ENCODE assay signal across 8 mouse cellular contexts in genomic region chr13:67194340-67194894, GRCm38 (mm10). TPM values are rescaled to one million over a fixed set of nuclear protein-coding genes. Genes with fewer than 3 reads are reported as not detected.
DNase-seq lines count a peak whose midpoint lies in the region; ATAC-seq and TF ChIP-seq lines count a peak whose summit lies in the region.

Zfp455 (plus strand) TSS chr13:67194506.

- peak; percentile 93 for ATAC-seq in embryonic facial prominence, embryonic 14.5 days (ENCODE audit: low read depth)
- ATAC-seq in heart, embryonic 11.5 days (replicated peaks; ENCODE audit: insufficient number of reproducible peaks, low FRiP score, low TSS enrichment) = peak; percentile 74
- ATAC-seq in kidney, embryonic 15.5 days (replicated peaks; ENCODE audit: low FRiP score) = peak; percentile 95
- peak; percentile 81 for ATAC-seq in limb, embryonic 15.5 days (ENCODE audit: insufficient number of reproducible peaks, low FRiP score, low TSS enrichment, low read depth)
- peak; percentile 93 for ATAC-seq in midbrain, postnatal 0 days (ENCODE audit: low FRiP score)

- H3K9me3 ChIP-seq in embryonic facial prominence, embryonic 14.5 days (ENCODE audit: control insufficient read depth, low read length) = no peaks in the 10 kb centered on the region
- H3K9me3 ChIP-seq in heart, embryonic 11.5 days (replicated peaks; ENCODE audit: control insufficient read depth, low read length) = no peaks in the 10 kb centered on the region
- no peaks in the 10 kb centered on the region for H3K9me3 ChIP-seq in kidney, embryonic 15.5 days (replicated peaks)
- no peaks in the 10 kb centered on the region for H3K9me3 ChIP-seq in limb, embryonic 15.5 days
- no peaks in the 10 kb centered on the region for H3K9me3 ChIP-seq in midbrain, postnatal 0 days (ENCODE audit: low read length)

- H3K27me3 ChIP-seq in embryonic facial prominence, embryonic 14.5 days (replicated peaks; ENCODE audit: control insufficient read depth, insufficient read depth, low read length) = no peaks in the 10 kb centered on the region
- H3K27me3 ChIP-seq in heart, embryonic 11.5 days (ENCODE audit: control insufficient read depth, insufficient read depth, low read length) = no peaks in the 10 kb centered on the region
- H3K27me3 ChIP-seq in kidney, embryonic 15.5 days = no peaks in the 10 kb centered on the region
- H3K27me3 ChIP-seq in limb, embryonic 15.5 days = no peaks in the 10 kb centered on the region
- no peaks in the 10 kb centered on the region for H3K27me3 ChIP-seq in midbrain, postnatal 0 days (ENCODE audit: insufficient read depth, low read length)
- no peaks in the 10 kb centered on the region for H3K27me3 ChIP-seq in splenic B cell, adult 2 months (ENCODE audit: control insufficient read depth, insufficient read depth, low read length, poor library complexity, severe bottlenecking)

- no peaks in the 10 kb centered on the region for H3K36me3 ChIP-seq in embryonic facial prominence, embryonic 14.5 days (ENCODE audit: control insufficient read depth, insufficient read depth, low read length)
- no peaks in the 10 kb centered on the region for H3K36me3 ChIP-seq in heart, embryonic 11.5 days (ENCODE audit: control insufficient read depth, insufficient read depth, low read length)
- H3K36me3 ChIP-seq in kidney, embryonic 15.5 days = no peaks in the 10 kb centered on the region
- no peaks in the 10 kb centered on the region for H3K36me3 ChIP-seq in limb, embryonic 15.5 days
- H3K36me3 ChIP-seq in midbrain, postnatal 0 days (ENCODE audit: insufficient read depth, low read length) = no peaks in the 10 kb centered on the region
- no peaks in the 10 kb centered on the region for H3K36me3 ChIP-seq in splenic B cell, adult 2 months (ENCODE audit: control insufficient read depth, insufficient read depth, low read length, poor library complexity, severe bottlenecking)

- 0 out of 2 replicates have a peak within 1 kb of the TSS, but pooled peaks have one; percentile 56 for H3K27ac ChIP-seq in embryonic facial prominence, embryonic 14.5 days (replicated peaks; ENCODE audit: low read depth, low read length)
- H3K27ac ChIP-seq in heart, embryonic 11.5 days (ENCODE audit: low read depth, low read length) = no peak within 1 kb of the TSS
- peak within 1 kb of the TSS; percentile 54; the same call in 1 of the 2 replicates for H3K27ac ChIP-seq in kidney, embryonic 15.5 days
- H3K27ac ChIP-seq in limb, embryonic 15.5 days = peak within 1 kb of the TSS; percentile 67; the same call in 1 of the 2 replicates
- no peak within 1 kb of the TSS for H3K27ac ChIP-seq in midbrain, postnatal 0 days (ENCODE audit: low read depth, low read length)

- peak within 1 kb of the TSS; percentile 74 for H3K9ac ChIP-seq in embryonic facial prominence, embryonic 14.5 days (ENCODE audit: low read depth, low read length)
- peak within 1 kb of the TSS; percentile 79 for H3K9ac ChIP-seq in heart, embryonic 11.5 days (ENCODE audit: low read depth, low read length)
- H3K9ac ChIP-seq in kidney, embryonic 15.5 days = peak within 1 kb of the TSS; percentile 66
- peak within 1 kb of the TSS; percentile 64 for H3K9ac ChIP-seq in limb, embryonic 15.5 days
- H3K9ac ChIP-seq in midbrain, postnatal 0 days (replicated peaks; ENCODE audit: low read length, poor library complexity, severe bottlenecking) = peak within 1 kb of the TSS; percentile 68

- peak within 1 kb of the TSS; percentile 66 for H3K4me3 ChIP-seq in embryonic facial prominence, embryonic 14.5 days (ENCODE audit: low read depth, low read length)
- H3K4me3 ChIP-seq in heart, embryonic 11.5 days (ENCODE audit: low read depth, low read length) = peak within 1 kb of the TSS; percentile 74
- peak within 1 kb of the TSS; percentile 75 for H3K4me3 ChIP-seq in kidney, embryonic 15.5 days (replicated peaks)
- H3K4me3 ChIP-seq in limb, embryonic 15.5 days = peak within 1 kb of the TSS; percentile 70
- peak within 1 kb of the TSS; percentile 68 for H3K4me3 ChIP-seq in midbrain, postnatal 0 days (ENCODE audit: low read depth, low read length)

- TF ChIP-seq CTCF in midbrain, postnatal 0 days (IDR thresholded peaks at IDR 0.05) = no peak

- H3K4me2 ChIP-seq in embryonic facial prominence, embryonic 14.5 days (ENCODE audit: low read depth, low read length) = peak within 1 kb of the TSS; percentile 63
- peak within 1 kb of the TSS; percentile 74 for H3K4me2 ChIP-seq in heart, embryonic 11.5 days
- H3K4me2 ChIP-seq in kidney, embryonic 15.5 days = peak within 1 kb of the TSS; percentile 60
- H3K4me2 ChIP-seq in limb, embryonic 15.5 days = peak within 1 kb of the TSS; percentile 73
- peak within 1 kb of the TSS; percentile 71 for H3K4me2 ChIP-seq in midbrain, postnatal 0 days (ENCODE audit: low read depth, low read length, poor library complexity, severe bottlenecking)

- WGBS in embryonic facial prominence, embryonic 14.5 days = under 1% methylated on average over 13 of the region's 13 CpGs
- 4% methylated on average over 13 of the region's 13 CpGs for WGBS in heart, embryonic 11.5 days (ENCODE audit: insufficient replicate concordance)
- WGBS in kidney, embryonic 15.5 days = 5% methylated on average over 13 of the region's 13 CpGs
- under 1% methylated on average over 13 of the region's 13 CpGs for WGBS in limb, embryonic 15.5 days
- under 1% methylated on average over 13 of the region's 13 CpGs for WGBS in midbrain, postnatal 0 days

- peak; percentile 82 for DNase-seq in A20 (ENCODE audit: low read depth, low spot score)
- peak; percentile 54 to 64 for DNase-seq in adrenal gland, postnatal 36 days
- peak; percentile 90 for DNase-seq in embryonic facial prominence, embryonic 14.5 days (ENCODE audit: low spot score)
- DNase-seq in midbrain, postnatal 0 days (ENCODE audit: low spot score) = peak; percentile 86
- DNase-seq in splenic B cell, adult 2 months (ENCODE audit: low read depth, low spot score) = peak; percentile 85

- no peaks in the 10 kb centered on the region for H3K4me1 ChIP-seq in embryonic facial prominence, embryonic 14.5 days (ENCODE audit: control insufficient read depth, insufficient read depth, low read length)
- no peaks in the 10 kb centered on the region for H3K4me1 ChIP-seq in heart, embryonic 11.5 days (ENCODE audit: control insufficient read depth, insufficient read depth, low read length)
- peaks cover 5% of the 10 kb centered on the region; the same call in 1 of the 2 replicates for H3K4me1 ChIP-seq in kidney, embryonic 15.5 days
- H3K4me1 ChIP-seq in limb, embryonic 15.5 days = peaks cover 5% of the 10 kb centered on the region; the same call in 1 of the 2 replicates
- H3K4me1 ChIP-seq in midbrain, postnatal 0 days (ENCODE audit: insufficient read depth, low read length) = 0 out of 2 replicates have a peak, but pooled peaks cover 3% of the 10 kb centered on the region

RNA-seq across cellular contexts. Expression of gene Zfp455, which starts in this region (rescaled TPM):
- 1 to 10 TPM; 1.4 to 2.9 TPM for total RNA-seq in adrenal gland, postnatal 36 days (2021)
- 1.4 and 1.8 TPM in 2 replicates for polyA plus RNA-seq in embryonic facial prominence, embryonic 14.5 days (2014; fragmentation: Nextera tagmentation; extraction: Ambion mirVana)
- 0.73 and 1.6 TPM in 2 replicates for polyA plus RNA-seq in heart, embryonic 11.5 days (2014; fragmentation: Nextera tagmentation; extraction: Ambion mirVana)
- polyA plus RNA-seq in kidney, embryonic 15.5 days (2015; fragmentation: Nextera tagmentation; extraction: Ambion mirVana) = 1.5 and 1.9 TPM in 2 replicates
- 2.4 and 2.9 TPM in 2 replicates for polyA plus RNA-seq in limb, embryonic 15.5 days (2015; fragmentation: Nextera tagmentation; extraction: Ambion mirVana)
- total RNA-seq in midbrain, postnatal 0 days (2014; rRNA removed) = 2.6 and 4.0 TPM in 2 replicates
- polyA plus RNA-seq in midbrain, postnatal 0 days (2015; fragmentation: Nextera tagmentation; extraction: Ambion mirVana) = 0.83 and 1.6 TPM in 2 replicates

Comparison
In these comparisons a context has a peak if more than half of its experiments do, and no peak if none do; other contexts are left out.
1. H3K27ac ChIP-seq: peak in embryonic facial prominence, embryonic 14.5 days (single experiment), kidney, embryonic 15.5 days (single experiment) and limb, embryonic 15.5 days (single experiment); none in heart, embryonic 11.5 days (single experiment) and midbrain, postnatal 0 days (single experiment).
2. Peak in every context shown above with its lines, with median percentiles within 50 percentile points of each other: DNase-seq, ATAC-seq, H3K4me2 ChIP-seq, H3K4me3 ChIP-seq and H3K9ac ChIP-seq.